Mouse (Mus musculus): Measurements from ENCODE around the gene Exosc9. TPM values are rescaled to one million over a fixed set of nuclear protein-coding genes. Genes with fewer than 3 reads are reported as not detected.
A peak's percentile ranks its signal among the peaks of the same experiment; 100 is the strongest.

Gene Exosc9
- polyA plus RNA-seq, 1 experiment = 3.9 TPM

DNA sequence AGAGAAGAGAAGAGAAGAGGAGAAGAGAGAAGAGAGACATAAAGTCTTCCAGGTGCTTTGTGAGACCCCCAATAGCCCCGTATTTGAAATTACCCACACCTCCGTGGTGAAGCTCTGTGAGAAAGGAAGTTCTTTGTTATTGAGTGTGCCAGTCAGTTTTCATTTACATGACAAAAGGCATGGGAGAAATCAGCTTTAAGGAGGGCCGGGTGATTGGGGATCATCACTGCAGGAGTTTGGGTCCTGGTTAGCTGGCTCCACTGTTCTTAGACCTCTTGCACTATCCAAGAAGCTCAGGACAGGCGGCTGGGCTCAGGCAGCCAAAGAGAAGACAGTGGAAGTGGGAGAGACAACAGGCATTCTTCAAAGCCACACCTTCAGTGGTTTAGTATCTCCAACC is 30.3 kb upstream of the Exosc9 start:
- Histone ChIP-seq H3K27me3 (ENCODE audit: control insufficient read depth, insufficient read depth, low read length) (peaks cover 21% of the 10 kb centered on the region), H3K4me1 (ENCODE audit: control insufficient read depth, insufficient read depth, insufficient read length, low read length) (peaks cover 4% of the 10 kb centered on the region), H3K4me3 (ENCODE audit: low read depth, low read length) (no peak overlapping the region), H3K36me3 (ENCODE audit: control insufficient read depth, insufficient read depth, low read length) (no peaks in the 10 kb centered on the region), H3K27ac (ENCODE audit: insufficient read depth, low read depth, low read length) (no peak overlapping the region)
- 33% methylated on average over 4 of the region's 4 CpGs for WGBS
- no peak for TF ChIP-seq POLR2A (IDR thresholded peaks at IDR 0.05; ENCODE audit: low read depth, low read length)
- no peak for TF ChIP-seq CTCF (IDR thresholded peaks at IDR 0.05; ENCODE audit: extremely low read depth, insufficient read length, insufficient replicate concordance, low read depth, low read length)

DNA sequence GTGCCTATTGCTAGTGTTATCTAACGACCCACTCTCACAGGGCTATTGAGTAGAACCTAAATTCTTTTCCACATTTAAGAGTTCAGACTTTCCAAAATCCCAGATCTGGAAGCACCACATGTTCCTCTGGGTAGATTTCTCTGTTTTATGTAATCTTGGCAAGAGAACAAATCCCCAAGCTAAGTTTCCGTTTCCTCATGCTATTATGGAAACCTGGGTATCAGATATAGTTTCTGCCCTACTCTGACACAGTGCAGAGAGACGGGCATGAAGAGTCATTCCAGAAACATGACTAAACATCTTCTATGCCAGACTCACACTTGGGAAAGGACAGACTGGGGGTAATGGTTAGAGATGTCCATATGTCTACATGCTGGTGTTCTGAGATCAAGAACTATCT is 27.9 kb upstream of the Exosc9 start:
- H3K27ac ChIP-seq (ENCODE audit: insufficient read depth, low read depth, low read length) = no peak overlapping the region
- TF ChIP-seq CTCF (IDR thresholded peaks at IDR 0.05; ENCODE audit: extremely low read depth, insufficient read length, insufficient replicate concordance, low read depth, low read length) = no peak
- no peak for TF ChIP-seq POLR2A (IDR thresholded peaks at IDR 0.05; ENCODE audit: low read depth, low read length)
- H3K4me1 ChIP-seq (ENCODE audit: control insufficient read depth, insufficient read depth, insufficient read length, low read length) = peaks cover 4% of the 10 kb centered on the region
- H3K4me3 ChIP-seq (ENCODE audit: low read depth, low read length) = no peak overlapping the region
- H3K36me3 ChIP-seq (ENCODE audit: control insufficient read depth, insufficient read depth, low read length) = no peaks in the 10 kb centered on the region
- WGBS = 60% methylated on average over 3 of the region's 3 CpGs
- H3K27me3 ChIP-seq (ENCODE audit: control insufficient read depth, insufficient read depth, low read length) = peaks cover 21% of the 10 kb centered on the region

- TF ChIP-seq CTCF (IDR thresholded peaks at IDR 0.05; ENCODE audit: extremely low read depth, insufficient read length, insufficient replicate concordance, low read depth, low read length) = no peak
- TF ChIP-seq POLR2A (IDR thresholded peaks at IDR 0.05; ENCODE audit: low read depth, low read length) = no peak
- Histone ChIP-seq H3K27ac (ENCODE audit: insufficient read depth, low read depth, low read length) (no peak overlapping the region), H3K36me3 (ENCODE audit: control insufficient read depth, insufficient read depth, low read length) (no peaks in the 10 kb centered on the region), H3K27me3 (ENCODE audit: control insufficient read depth, insufficient read depth, low read length) (no peaks in the 10 kb centered on the region), H3K4me1 (ENCODE audit: control insufficient read depth, insufficient read depth, insufficient read length, low read length) (peaks cover 3% of the 10 kb centered on the region; the same call in 1 of the 2 replicates), H3K4me3 (ENCODE audit: low read depth, low read length) (no peak overlapping the region)
- WGBS = 92% methylated on average over 6 of the region's 6 CpGs
Measured at GRCm38 (mm10) chr3:36530345-36530744, 22.1 kb upstream of the Exosc9 start.

GRCm38 (mm10) chr3:36530781-36531180 is 21.6 kb upstream of the Exosc9 start:
- Histone ChIP-seq H3K36me3 (ENCODE audit: control insufficient read depth, insufficient read depth, low read length) (no peaks in the 10 kb centered on the region), H3K4me3 (ENCODE audit: low read depth, low read length) (no peak overlapping the region), H3K27ac (ENCODE audit: insufficient read depth, low read depth, low read length) (no peak overlapping the region), H3K27me3 (ENCODE audit: control insufficient read depth, insufficient read depth, low read length) (no peaks in the 10 kb centered on the region), H3K4me1 (ENCODE audit: control insufficient read depth, insufficient read depth, insufficient read length, low read length) (peaks cover 3% of the 10 kb centered on the region; the same call in 1 of the 2 replicates)
- WGBS = 91% methylated on average over 5 of the region's 5 CpGs
- TF ChIP-seq CTCF (IDR thresholded peaks at IDR 0.05; ENCODE audit: extremely low read depth, insufficient read length, insufficient replicate concordance, low read depth, low read length) (no peak), POLR2A (IDR thresholded peaks at IDR 0.05; ENCODE audit: low read depth, low read length) (no peak)

- H3K27ac ChIP-seq (ENCODE audit: insufficient read depth, low read depth, low read length) = no peak overlapping the region
- no peak overlapping the region for H3K4me3 ChIP-seq (ENCODE audit: low read depth, low read length)
- H3K27me3 ChIP-seq (ENCODE audit: control insufficient read depth, insufficient read depth, low read length) = no peaks in the 10 kb centered on the region
- 53% methylated on average over 2 of the region's 2 CpGs for WGBS
- no peak for TF ChIP-seq POLR2A (IDR thresholded peaks at IDR 0.05; ENCODE audit: low read depth, low read length)
- no peak for TF ChIP-seq CTCF (IDR thresholded peaks at IDR 0.05; ENCODE audit: extremely low read depth, insufficient read length, insufficient replicate concordance, low read depth, low read length)
- H3K36me3 ChIP-seq (ENCODE audit: control insufficient read depth, insufficient read depth, low read length) = no peaks in the 10 kb centered on the region
- peaks cover 3% of the 10 kb centered on the region; the same call in 1 of the 2 replicates for H3K4me1 ChIP-seq (ENCODE audit: control insufficient read depth, insufficient read depth, insufficient read length, low read length)
Measured at GRCm38 (mm10) chr3:36531242-36531641, 21.2 kb upstream of the Exosc9 start.

DNA sequence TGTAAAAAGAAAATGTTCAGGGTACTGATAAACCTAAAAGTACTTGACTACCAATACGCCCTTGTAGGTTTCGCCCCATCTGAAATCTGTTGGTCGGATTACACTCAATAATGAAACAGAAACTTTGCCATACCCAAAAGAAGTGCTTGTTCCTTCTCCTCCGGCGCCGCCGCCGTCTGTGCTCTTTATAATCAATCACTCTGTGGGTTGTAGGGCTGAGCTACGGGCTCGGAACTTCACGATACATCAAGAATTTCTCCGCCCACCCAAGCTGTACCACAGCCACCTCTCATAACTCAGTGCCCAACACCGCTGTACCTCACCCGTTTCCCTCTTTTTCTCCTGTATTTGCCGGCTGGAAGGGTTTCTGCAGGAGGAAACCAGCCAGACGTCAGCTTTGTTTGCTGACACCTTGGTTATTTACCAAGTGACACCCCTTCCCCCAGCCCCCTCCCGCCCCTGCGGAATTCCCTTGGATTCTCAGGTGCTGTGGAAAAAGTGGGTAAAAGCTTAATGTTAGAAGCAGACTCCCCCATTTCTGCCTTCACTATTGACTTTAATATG is 20.3 kb upstream of the Exosc9 start:
- 2% methylated on average over 18 of the region's 18 CpGs for WGBS
- no peaks in the 10 kb centered on the region for H3K27me3 ChIP-seq (ENCODE audit: control insufficient read depth, insufficient read depth, low read length)
- H3K27ac ChIP-seq (ENCODE audit: insufficient read depth, low read depth, low read length) = no peak overlapping the region
- peak overlapping the region; percentile 76 for H3K4me3 ChIP-seq (ENCODE audit: low read depth, low read length)
- TF ChIP-seq CTCF (IDR thresholded peaks at IDR 0.05; ENCODE audit: extremely low read depth, insufficient read length, insufficient replicate concordance, low read depth, low read length) (no peak), POLR2A (IDR thresholded peaks at IDR 0.05; ENCODE audit: low read depth, low read length) (no peak)
- peaks cover 3% of the 10 kb centered on the region; the same call in 1 of the 2 replicates for H3K4me1 ChIP-seq (ENCODE audit: control insufficient read depth, insufficient read depth, insufficient read length, low read length)
- H3K36me3 ChIP-seq (ENCODE audit: control insufficient read depth, insufficient read depth, low read length) = no peaks in the 10 kb centered on the region

DNA sequence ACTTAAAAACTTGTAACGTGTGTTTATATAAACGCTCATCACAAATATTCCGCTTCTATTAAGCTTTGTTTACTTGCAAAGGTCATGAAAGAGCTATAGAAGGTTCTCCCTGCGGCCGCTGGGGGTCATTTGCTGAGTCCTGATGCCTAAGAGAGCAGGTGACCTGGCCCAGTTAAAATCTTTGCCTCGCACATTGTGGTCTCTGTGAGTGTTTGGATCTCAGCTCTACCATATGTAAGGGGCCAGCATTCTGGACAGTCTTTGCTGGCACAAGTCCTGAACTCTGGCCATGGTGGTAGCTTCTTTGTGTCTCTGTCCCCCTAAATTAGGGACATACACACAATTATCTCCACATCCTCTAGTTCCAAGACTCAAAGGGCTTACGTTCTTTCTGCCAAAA is 19.7 kb upstream of the Exosc9 start:
- H3K27ac ChIP-seq (ENCODE audit: insufficient read depth, low read depth, low read length) = peak overlapping the region; percentile 62
- no peaks in the 10 kb centered on the region for H3K36me3 ChIP-seq (ENCODE audit: control insufficient read depth, insufficient read depth, low read length)
- no peak overlapping the region for H3K4me3 ChIP-seq (ENCODE audit: low read depth, low read length)

More for the DNA sequence above, 19.7 kb upstream of the Exosc9 start:
- 12% methylated on average over 7 of the region's 7 CpGs for WGBS
- TF ChIP-seq POLR2A (IDR thresholded peaks at IDR 0.05; ENCODE audit: low read depth, low read length) = no peak
- no peak for TF ChIP-seq CTCF (IDR thresholded peaks at IDR 0.05; ENCODE audit: extremely low read depth, insufficient read length, insufficient replicate concordance, low read depth, low read length)
- Histone ChIP-seq H3K4me1 (ENCODE audit: control insufficient read depth, insufficient read depth, insufficient read length, low read length) (peaks cover 3% of the 10 kb centered on the region; the same call in 1 of the 2 replicates), H3K27me3 (ENCODE audit: control insufficient read depth, insufficient read depth, low read length) (no peaks in the 10 kb centered on the region)
